8 mouse cellular contexts compared by ENCODE assay signal in genomic region chrX:153007021-153007684, GRCm38 (mm10). TPM values are rescaled to one million over a fixed set of nuclear protein-coding genes. Genes with fewer than 3 reads are reported as not detected.
A peak's percentile ranks its signal among the peaks of the same experiment; 100 is the strongest.
DNase-seq lines count a peak whose midpoint lies in the region; ATAC-seq lines count a peak whose summit lies in the region.

No protein-coding gene starts in this region.

- WGBS in lung, embryonic 15.5 days = 12% methylated on average over 45 of the region's 58 CpGs

- peak overlapping the region; percentile 53; the same call in 1 of the 2 replicates for H3K27ac ChIP-seq in lung, embryonic 15.5 days

- peak overlapping the region; percentile 43 for H3K9ac ChIP-seq in lung, embryonic 15.5 days

- H3K4me3 ChIP-seq in lung, embryonic 15.5 days = peak overlapping the region; percentile 53

- H3K36me3 ChIP-seq in lung, embryonic 15.5 days = no peaks in the 10 kb centered on the region

- no peaks in the 10 kb centered on the region for H3K9me3 ChIP-seq in lung, embryonic 15.5 days

- H3K4me1 ChIP-seq in lung, embryonic 15.5 days = no peaks in the 10 kb centered on the region

- ATAC-seq in hematopoietic stem cell, adult 5-6 weeks (replicated peaks in 1 of 2; ENCODE audit: insufficient read depth in 1 of 2, low FRiP score in 2 of 2, low TSS enrichment in 1 of 2, low read depth in 1 of 2, poor library complexity in 2 of 2, severe bottlenecking in 2 of 2) = peak; percentile 76 to 81
- ATAC-seq in lung, embryonic 15.5 days (ENCODE audit: borderline replicate concordance, extremely low read depth, low FRiP score, low TSS enrichment) = peak; percentile 89

- peak; percentile 72 for DNase-seq in Muller cell, postnatal 12 days (ENCODE audit: inconsistent ontology term)
- DNase-seq in cerebellum, adult 9-10 months = peak; percentile 60
- DNase-seq in forelimb bud, embryonic 11.5 days (ENCODE audit: low read depth, low spot score) = peak; percentile 38
- DNase-seq in layer of hippocampus, adult 8-10 months (ENCODE audit: low spot score in 2 of 2) = peak; percentile 10 to 21
- DNase-seq in ovary, postnatal 10 days (ENCODE audit: low spot score) = peak; percentile 9
- peak; percentile 5 to 14 for DNase-seq in thymus, postnatal 10 days (ENCODE audit: low spot score in 2 of 2)

- no peaks in the 10 kb centered on the region for H3K27me3 ChIP-seq in lung, embryonic 15.5 days

- peak overlapping the region; percentile 64 for H3K4me2 ChIP-seq in lung, embryonic 15.5 days

RNA-seq across cellular contexts. Expression of gene Usp51, which starts 0.9 kb away (rescaled TPM):
- total RNA-seq in hematopoietic stem cell, adult 5-6 weeks (2017) = 0.13 TPM in 1 of 2 replicates, not detected in the other
- 1 to 10 TPM; 2.0 to 3.1 (median 2.7) TPM for total RNA-seq in layer of hippocampus, adult 8-10 months (2022)
- polyA plus RNA-seq in lung, embryonic 15.5 days (2015; fragmentation: Nextera tagmentation; extraction: Ambion mirVana) = 0.60 and 0.99 TPM in 2 replicates

RNA-seq across cellular contexts. Expression of gene Mageh1, which starts 30.2 kb away (rescaled TPM):
- total RNA-seq in hematopoietic stem cell, adult 5-6 weeks (2017) = 3.6 and 9.1 TPM in 2 replicates
- 10 to 100 TPM; 45.6 to 54.1 (median 50.0) TPM for total RNA-seq in layer of hippocampus, adult 8-10 months (2022)
- polyA plus RNA-seq in lung, embryonic 15.5 days (2015; fragmentation: Nextera tagmentation; extraction: Ambion mirVana) = 46.1 and 51.0 TPM in 2 replicates

Comparison
In these comparisons a context has a peak if more than half of its experiments do, and no peak if none do; other contexts are left out.
1. Peak in every context shown above with its lines: DNase-seq, ATAC-seq, H3K4me3 ChIP-seq and H3K27ac ChIP-seq.
2. DNase-seq: peak in every context shown above with its lines; median percentile 72 in Muller cell, postnatal 12 days; 60 in cerebellum, adult 9-10 months; 38 in forelimb bud, embryonic 11.5 days; 16 in layer of hippocampus, adult 8-10 months; 10 in thymus, postnatal 10 days; 9 in ovary, postnatal 10 days.